10 mouse cellular contexts compared by ENCODE assay signal in the genomic region with DNA sequence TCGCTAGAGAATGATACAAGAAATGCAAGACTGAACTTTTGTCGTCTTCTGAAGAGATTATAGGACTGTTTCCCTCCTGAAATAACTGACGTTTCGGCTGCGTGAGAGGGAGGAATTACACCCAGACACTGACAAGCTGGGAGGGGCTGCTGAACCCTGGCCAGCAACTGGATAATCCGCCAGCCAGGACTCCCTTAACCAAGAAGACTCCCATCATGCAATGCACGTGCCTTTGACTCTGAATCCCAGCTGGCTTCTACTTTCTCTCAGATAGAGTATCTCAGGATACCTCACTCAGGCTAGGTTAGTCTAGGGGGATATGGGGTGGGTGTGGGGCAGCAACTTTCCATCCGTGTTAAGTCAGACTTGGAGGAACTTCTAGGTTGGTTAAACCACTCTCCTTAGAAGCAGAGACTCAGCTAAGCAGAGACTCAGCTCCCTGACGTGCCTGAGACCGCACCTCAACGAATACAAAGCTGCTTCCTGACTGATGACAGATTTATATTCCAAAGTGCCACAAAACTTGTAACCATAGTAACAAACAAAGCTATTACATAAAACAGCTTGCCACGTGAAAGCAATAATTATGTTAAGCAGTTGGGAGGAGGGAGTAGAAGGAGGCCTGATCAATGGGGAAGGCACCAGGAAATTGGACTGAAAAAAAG.
DNase-seq lines count a peak whose midpoint lies in the region; ATAC-seq lines count a peak whose summit lies in the region.
"Had no signal": no experiment of that assay in that cellular context is flagged by ENCODE, and none has a peak within 500 bp of the region (broad histone marks: within the 10 kb centered on the region; RNA-seq: fewer than 3 reads in every experiment).

No protein-coding gene starts in this region.

- ATAC-seq in forebrain, embryonic 14.5 days = peak; percentile 12; the same call in 1 of the 2 replicates

- H3K27ac ChIP-seq in forebrain, embryonic 14.5 days (ENCODE audit: low read depth, low read length) = no peak overlapping the region
- H3K27ac ChIP-seq in forebrain, embryonic 10.5 days = no peak overlapping the region
- H3K27ac ChIP-seq: stomach, embryonic 15.5 days had no signal

- 46% methylated on average over 12 of the region's 12 CpGs for WGBS in forebrain, embryonic 14.5 days
- WGBS in forebrain, embryonic 10.5 days = 68% methylated on average over 12 of the region's 12 CpGs

- H3K4me2 ChIP-seq in forebrain, embryonic 14.5 days (ENCODE audit: low read length) = no peak overlapping the region
- H3K4me2 ChIP-seq: stomach, embryonic 15.5 days had no signal

- H3K9ac ChIP-seq in forebrain, embryonic 14.5 days (ENCODE audit: low read length) = no peak overlapping the region
- H3K9ac ChIP-seq: stomach, embryonic 15.5 days had no signal

- H3K4me1 ChIP-seq in forebrain, embryonic 14.5 days (ENCODE audit: control insufficient read depth, insufficient read depth, low read length) = 0 out of 2 replicates have a peak, but pooled peaks cover 4% of the 10 kb centered on the region
- H3K4me1 ChIP-seq in forebrain, embryonic 10.5 days = peaks cover 12% of the 10 kb centered on the region

- no peaks in the 10 kb centered on the region for H3K36me3 ChIP-seq in forebrain, embryonic 14.5 days (ENCODE audit: control insufficient read depth, insufficient read depth, low read length)
- no peaks in the 10 kb centered on the region for H3K36me3 ChIP-seq in forebrain, embryonic 10.5 days (replicated peaks)
- H3K36me3 ChIP-seq: stomach, embryonic 15.5 days had no signal

- peak; percentile 33 for DNase-seq in forebrain, embryonic 14.5 days (ENCODE audit: low spot score)
- no peak for DNase-seq in forebrain, embryonic 10.5 days (ENCODE audit: extremely low spot score, low spot score)
- DNase-seq in c-Kit-positive CD71-negative TER-119-negative erythroid progenitor cells, embryonic 14.5 days (ENCODE audit: low read depth) = peak; percentile 29
- peak; percentile 24 for DNase-seq in kidney, adult 9 months
- peak; percentile 28 for DNase-seq in lung, postnatal 14 days
- DNase-seq in layer of hippocampus, postnatal 36 days = no peak
- DNase-seq in T-cell, adult 2 months (ENCODE audit: low spot score) = no peak
- no peak for DNase-seq in layer of hippocampus, adult 11-12 months (ENCODE audit: low spot score)

- no peak overlapping the region for H3K4me3 ChIP-seq in forebrain, embryonic 14.5 days (ENCODE audit: low read depth, low read length)
- no peak overlapping the region for H3K4me3 ChIP-seq in forebrain, embryonic 10.5 days
- H3K4me3 ChIP-seq: myocyte; stomach, embryonic 15.5 days had no signal

- H3K9me3 ChIP-seq in forebrain, embryonic 14.5 days (replicated peaks; ENCODE audit: control insufficient read depth, low read length) = no peaks in the 10 kb centered on the region
- H3K9me3 ChIP-seq in forebrain, embryonic 10.5 days = no peaks in the 10 kb centered on the region
- H3K9me3 ChIP-seq: stomach, embryonic 15.5 days had no signal

- no peaks in the 10 kb centered on the region for H3K27me3 ChIP-seq in forebrain, embryonic 14.5 days (replicated peaks; ENCODE audit: control insufficient read depth, insufficient read depth, low read length)
- H3K27me3 ChIP-seq in forebrain, embryonic 10.5 days (ENCODE audit: poor library complexity, severe bottlenecking) = peaks cover 20% of the 10 kb centered on the region
- H3K27me3 ChIP-seq: stomach, embryonic 15.5 days had no signal

Comparison
In these comparisons a context has a peak if more than half of its experiments do, and no peak if none do; other contexts are left out.
1. DNase-seq: peak in forebrain, embryonic 14.5 days (single experiment), c-Kit-positive CD71-negative TER-119-negative erythroid progenitor cells, embryonic 14.5 days (single experiment), kidney, adult 9 months (single experiment) and lung, postnatal 14 days (single experiment); none in forebrain, embryonic 10.5 days (single experiment), layer of hippocampus, postnatal 36 days (0 of 2), T-cell, adult 2 months (single experiment) and layer of hippocampus, adult 11-12 months (single experiment).